Mouse (Mus musculus): ENCODE results near the gene Zfp949. TPM values are rescaled to one million over a fixed set of nuclear protein-coding genes. Genes with fewer than 3 reads are reported as not detected.

Gene Zfp949
- 1 to 10 TPM; 6.1 to 6.4 TPM for total RNA-seq (2021)
- long read RNA-seq, experiment 1, partial matches to known transcripts, result 0 of 2 reads
- long read RNA-seq, experiment 1, other reads (novel, unspliced or antisense), result 1 of 2 reads
- long read RNA-seq, experiment 2, partial matches to known transcripts, result 0 of 6 reads
- long read RNA-seq, experiment 2, other reads (novel, unspliced or antisense), result 5 of 6 reads

DNA sequence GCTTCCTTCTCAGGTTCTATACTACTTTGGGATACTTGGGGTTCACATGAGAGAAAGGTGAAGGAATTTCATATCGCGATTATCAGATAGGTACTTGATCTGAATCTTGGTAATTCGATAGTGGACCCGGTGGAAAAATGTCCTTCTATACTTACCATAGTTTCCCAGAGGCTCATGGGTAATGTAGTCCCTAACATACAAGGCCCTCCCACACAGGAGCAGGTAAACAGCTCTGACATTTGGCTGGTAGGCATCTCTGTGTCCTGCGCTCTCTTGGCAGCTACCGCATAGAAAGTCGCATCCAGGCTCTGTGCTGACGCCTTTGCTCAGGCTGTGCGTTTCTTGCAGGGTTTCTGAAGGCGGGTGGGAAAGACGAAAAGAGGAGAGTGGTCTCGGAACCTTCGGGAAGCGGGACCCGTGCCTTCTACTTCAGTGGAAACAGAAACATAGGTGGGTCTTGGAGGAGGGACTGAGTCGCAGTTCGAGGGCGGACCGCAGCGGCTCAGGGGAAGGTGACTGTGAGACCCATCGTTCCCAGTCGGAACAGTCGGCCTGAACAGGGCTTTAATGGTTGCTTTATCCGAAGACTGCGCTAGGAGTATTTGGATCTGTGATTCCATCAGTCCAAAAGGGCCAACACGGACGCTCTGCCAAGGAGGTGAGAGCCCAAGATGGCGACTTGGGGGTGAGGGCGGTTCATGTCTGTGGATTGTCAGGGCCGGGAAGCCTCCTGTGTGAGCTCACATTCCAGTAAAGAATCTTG, at the start of gene Zfp949:
Gene Zfp949 (plus strand): TSS at position 170 of the 763 bp plus-strand sequence.
- intact Hi-C loops (cut with DNase I; ENCODE audit: low total_unique reads), result loop anchor here (5.0 kb wide), 1 partner anchor 306 kb away; no protein-coding TSS in a partner anchor
- DNase-seq, result peak; percentile 40

- intact Hi-C loops (cut with DNase I; ENCODE audit: low total_unique reads), result no loop called here
- no peak for DNase-seq
These were observed 47.7 kb upstream of the Zfp949 start for GRCm38 (mm10) chr9:88500112-88500511.

GRCm38 (mm10) chr9:88501846-88502245, 46.0 kb upstream of the Zfp949 start:
- DNase-seq, result no peak
- intact Hi-C loops (cut with DNase I; ENCODE audit: low total_unique reads), result no loop called here

GRCm38 (mm10) chr9:88515546-88515945, 32.3 kb upstream of the Zfp949 start:
- intact Hi-C loops (cut with DNase I; ENCODE audit: low total_unique reads), result no loop called here
- no peak for DNase-seq

- no peak for DNase-seq
- intact Hi-C loops (cut with DNase I; ENCODE audit: low total_unique reads), result no loop called here
These were observed 31.3 kb upstream of the Zfp949 start for GRCm38 (mm10) chr9:88516361-88516995.

GRCm38 (mm10) chr9:88519390-88520121, 28.3 kb upstream of the Zfp949 start:
- intact Hi-C loops (cut with DNase I; ENCODE audit: low total_unique reads), result loop anchor here (2.0 kb wide), 1 partner anchor 35 kb away; no protein-coding TSS in a partner anchor
- no peak for DNase-seq

GRCm38 (mm10) chr9:88520122-88520848, 27.5 kb upstream of the Zfp949 start:
- DNase-seq, result no peak
- intact Hi-C loops (cut with DNase I; ENCODE audit: low total_unique reads), result no loop called here

GRCm38 (mm10) chr9:88520849-88521483, 26.9 kb upstream of the Zfp949 start:
- intact Hi-C loops (cut with DNase I; ENCODE audit: low total_unique reads), result no loop called here
- DNase-seq, result no peak

GRCm38 (mm10) chr9:88521961-88522568, 25.8 kb upstream of the Zfp949 start:
- intact Hi-C loops (cut with DNase I; ENCODE audit: low total_unique reads), result no loop called here
- no peak for DNase-seq

DNA sequence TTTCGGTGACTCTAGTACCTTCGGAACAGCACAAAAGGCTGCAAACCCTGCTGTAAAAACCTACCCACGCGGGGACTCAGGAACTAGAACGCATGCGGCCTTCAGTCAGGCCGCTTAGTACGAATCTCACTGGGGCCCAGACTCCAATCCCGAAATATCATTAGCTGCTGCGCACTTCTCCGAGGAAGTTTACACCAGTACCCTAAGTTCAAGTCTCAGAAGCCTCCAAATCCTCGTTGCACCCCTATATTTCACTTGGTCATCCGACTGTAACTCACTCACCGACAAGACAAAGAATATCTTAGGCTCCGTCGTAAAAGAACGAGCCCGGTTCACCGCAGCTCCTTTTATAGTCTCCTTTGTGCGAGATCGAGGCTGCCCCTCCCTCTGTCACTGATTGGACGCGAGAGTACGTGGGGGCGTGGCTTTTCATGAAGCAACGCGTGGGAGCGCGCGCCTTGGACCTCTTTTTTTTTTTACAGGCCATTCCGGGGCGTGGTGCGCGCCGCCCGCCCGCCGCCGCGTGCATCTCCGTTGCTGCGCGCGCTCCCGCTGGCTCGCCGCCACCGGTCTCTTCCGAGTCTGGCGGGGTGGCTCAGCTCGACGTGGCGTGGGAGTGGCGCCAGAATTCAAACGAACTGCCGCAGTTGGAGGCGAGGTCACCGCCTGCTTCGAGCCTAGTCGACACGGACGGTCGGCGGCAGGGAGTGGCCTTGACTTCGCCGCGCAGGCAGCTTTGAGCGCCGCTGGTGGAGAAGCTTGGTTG, 25.1 kb upstream of the Zfp949 start:
- intact Hi-C loops (cut with DNase I; ENCODE audit: low total_unique reads), result no loop called here
- peak; percentile 98 for DNase-seq

GRCm38 (mm10) chr9:88523335-88523668, 24.5 kb upstream of the Zfp949 start:
- no peak for DNase-seq
- intact Hi-C loops (cut with DNase I; ENCODE audit: low total_unique reads), result no loop called here

- intact Hi-C loops (cut with DNase I; ENCODE audit: low total_unique reads), result no loop called here
- no peak for DNase-seq
These were observed 23.5 kb upstream of the Zfp949 start for GRCm38 (mm10) chr9:88524367-88524766.

- intact Hi-C loops (cut with DNase I; ENCODE audit: low total_unique reads), result no loop called here
- DNase-seq, result no peak
These were observed 23.0 kb upstream of the Zfp949 start for GRCm38 (mm10) chr9:88524796-88525195.

- intact Hi-C loops (cut with DNase I; ENCODE audit: low total_unique reads), result no loop called here
- no peak for DNase-seq
These were observed 22.5 kb upstream of the Zfp949 start for GRCm38 (mm10) chr9:88525341-88525740.

DNA sequence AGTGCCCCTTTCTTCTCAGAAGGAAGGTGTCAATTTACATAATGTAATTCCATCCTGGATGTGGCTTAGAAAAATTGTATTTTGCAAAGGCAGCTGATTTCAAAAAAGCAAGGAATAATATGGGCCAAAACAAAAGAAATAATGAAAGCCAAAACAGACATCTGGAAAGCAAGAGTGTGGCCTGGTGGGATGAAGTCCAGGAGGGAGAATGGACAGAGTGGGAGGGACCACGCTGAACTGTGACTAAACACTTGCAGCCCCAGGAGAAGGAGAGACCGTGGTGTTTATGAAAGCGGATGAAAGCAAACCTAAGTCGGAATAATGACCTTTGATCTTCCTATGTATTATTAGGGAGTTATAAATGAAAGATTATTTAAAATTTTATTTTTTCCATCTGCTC, 19.9 kb upstream of the Zfp949 start:
- intact Hi-C loops (cut with DNase I; ENCODE audit: low total_unique reads), result no loop called here
- DNase-seq, result peak; percentile 59

DNA sequence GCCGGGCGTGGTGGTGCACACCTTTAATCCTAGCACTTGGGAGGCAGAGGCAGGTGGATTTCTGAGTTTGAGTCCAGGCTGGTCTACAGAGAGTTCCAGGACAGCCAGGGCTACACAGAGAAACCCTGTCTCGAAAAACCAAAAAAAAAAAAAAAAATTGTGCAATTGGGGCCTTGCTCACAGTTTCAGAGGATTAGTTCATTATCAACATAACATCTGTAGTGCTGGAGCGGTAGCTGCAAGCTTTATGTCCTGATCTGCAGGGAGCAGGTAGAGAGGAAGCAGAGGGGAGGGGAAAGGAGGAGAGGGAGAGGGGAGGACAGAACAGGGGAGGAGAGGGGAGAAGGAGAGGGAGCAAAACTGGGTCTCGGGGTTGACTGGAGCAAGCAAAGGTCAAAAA, 19.1 kb upstream of the Zfp949 start:
- no peak for DNase-seq
- intact Hi-C loops (cut with DNase I; ENCODE audit: low total_unique reads), result no loop called here

DNA sequence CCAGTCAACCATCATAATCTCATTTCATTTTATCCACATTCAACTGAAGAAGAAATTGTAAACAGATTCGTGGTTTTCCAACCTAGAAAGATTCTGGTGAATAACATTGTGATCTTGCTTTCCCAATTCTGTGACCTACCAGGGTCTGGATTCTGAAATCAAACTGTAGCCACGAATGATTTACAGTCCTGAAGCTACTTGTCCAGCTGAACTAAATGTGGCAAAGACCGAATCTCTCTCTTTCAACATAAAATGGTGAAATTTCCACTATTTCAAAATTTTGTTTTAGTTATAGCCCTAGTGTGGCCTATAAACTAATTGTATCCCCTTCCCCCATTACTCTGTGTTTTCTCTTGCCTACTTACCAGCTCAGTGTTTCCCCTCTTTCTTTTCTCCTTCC, 18.2 kb upstream of the Zfp949 start:
- intact Hi-C loops (cut with DNase I; ENCODE audit: low total_unique reads), result no loop called here
- DNase-seq, result no peak
